Mouse (Mus musculus) bone marrow macrophage, adult 2 months (primary cell): ENCODE data around the gene Gm43738.

Source experiments
- CTCF ChIP-seq: IDR thresholded peaks from 2 replicates; pipeline ENCODE4 v1.5.1; 2012; ENCODE audit warnings: low read depth, mild to moderate bottlenecking, low read length, moderate library complexity
- POLR2A ChIP-seq: IDR thresholded peaks from 2 replicates; pipeline ENCODE4 v1.6.1; 2012; ENCODE audit warnings: mild to moderate bottlenecking, low read depth, low read length, borderline replicate concordance

DNA sequence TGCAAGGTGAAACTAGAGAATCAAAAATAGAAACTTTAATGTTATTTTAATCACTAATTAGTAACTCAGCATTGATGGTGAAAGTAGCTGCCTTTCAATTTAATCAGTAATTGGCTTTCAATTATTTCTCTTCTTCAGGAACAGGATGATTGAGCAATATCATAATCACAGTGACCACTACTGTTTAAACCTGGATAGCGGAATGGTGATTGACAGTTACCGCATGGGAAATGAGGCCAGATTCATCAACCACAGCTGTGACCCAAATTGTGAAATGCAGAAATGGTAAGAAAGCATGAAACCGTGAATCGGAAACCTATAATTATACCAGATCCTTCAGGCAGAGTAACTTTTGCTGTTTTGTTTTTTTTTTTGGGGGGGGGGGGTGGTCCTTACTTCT is 57.5 kb downstream of the Gm43738 start:
- TF ChIP-seq CTCF (no peak), POLR2A (no peak)
